Mouse (Mus musculus): ENCODE data around the gene Cpne2.

Gene Cpne2

GRCm38 (mm10) chr8:94532873-94533671 is at the start of gene Cpne2:
TSS of gene Cpne2 (plus strand) at chr8:94532990.
- DNase-seq (ENCODE audit: low spot score) = peak; percentile 56

GRCm38 (mm10) chr8:94485288-94485687 is 47.5 kb upstream of the Cpne2 start:
- peak; percentile 6 for DNase-seq (ENCODE audit: low spot score)

- peak; percentile 51 for DNase-seq (ENCODE audit: low spot score)
Observed at GRCm38 (mm10) chr8:94485882-94486281, 46.9 kb upstream of the Cpne2 start.

- DNase-seq (ENCODE audit: low spot score) = no peak
Observed at GRCm38 (mm10) chr8:94488016-94488415, 44.8 kb upstream of the Cpne2 start.

- no peak for DNase-seq (ENCODE audit: low spot score)
Observed at GRCm38 (mm10) chr8:94489809-94490483, 42.8 kb upstream of the Cpne2 start.

GRCm38 (mm10) chr8:94492021-94492681 is 40.6 kb upstream of the Cpne2 start:
- DNase-seq (ENCODE audit: low spot score) = peak; percentile 84

GRCm38 (mm10) chr8:94493240-94493639 is 39.5 kb upstream of the Cpne2 start:
- no peak for DNase-seq (ENCODE audit: low spot score)

GRCm38 (mm10) chr8:94515430-94516208 is 17.2 kb upstream of the Cpne2 start:
- DNase-seq (ENCODE audit: low spot score) = no peak

- DNase-seq (ENCODE audit: low spot score) = no peak
Observed at GRCm38 (mm10) chr8:94516209-94516593, 16.6 kb upstream of the Cpne2 start.

- no peak for DNase-seq (ENCODE audit: low spot score)
Observed at GRCm38 (mm10) chr8:94516766-94517165, 16.0 kb upstream of the Cpne2 start.

- DNase-seq (ENCODE audit: low spot score) = no peak
Observed at GRCm38 (mm10) chr8:94518331-94518730, 14.5 kb upstream of the Cpne2 start.

- DNase-seq (ENCODE audit: low spot score) = no peak
Observed at GRCm38 (mm10) chr8:94519021-94519420, 13.8 kb upstream of the Cpne2 start.

GRCm38 (mm10) chr8:94521481-94521880 is 11.3 kb upstream of the Cpne2 start:
- no peak for DNase-seq (ENCODE audit: low spot score)

- DNase-seq (ENCODE audit: low spot score) = no peak
Observed at GRCm38 (mm10) chr8:94522482-94522881, 10.3 kb upstream of the Cpne2 start.

GRCm38 (mm10) chr8:94524554-94524953 is 8.2 kb upstream of the Cpne2 start:
- DNase-seq (ENCODE audit: low spot score) = no peak

- DNase-seq (ENCODE audit: low spot score) = no peak
Observed at GRCm38 (mm10) chr8:94527178-94527577, 5.6 kb upstream of the Cpne2 start.

- DNase-seq (ENCODE audit: low spot score) = peak; percentile 48
Observed at GRCm38 (mm10) chr8:94528245-94528644, 4.5 kb upstream of the Cpne2 start.

GRCm38 (mm10) chr8:94529875-94530274 is 2.9 kb upstream of the Cpne2 start:
- DNase-seq (ENCODE audit: low spot score) = no peak

GRCm38 (mm10) chr8:94530643-94531042 is 2.1 kb upstream of the Cpne2 start:
- DNase-seq (ENCODE audit: low spot score) = no peak

GRCm38 (mm10) chr8:94532000-94532399 is 790 bp upstream of the Cpne2 start:
- no peak for DNase-seq (ENCODE audit: low spot score)

- no peak for DNase-seq (ENCODE audit: low spot score)
Observed at GRCm38 (mm10) chr8:94532525-94532872, 291 bp upstream of the Cpne2 start.

- no peak for DNase-seq (ENCODE audit: low spot score)
Observed at GRCm38 (mm10) chr8:94534612-94535011, 1.8 kb downstream of the Cpne2 start.
